Mouse (Mus musculus): ENCODE results near the gene Ntrk1.
"Not testable (repeated sequence)": the region's sequence is repeated elsewhere in the genome, so short reads cannot be mapped to it uniquely, and the experiment has no call there.

Ntrk1 gene

DNA sequence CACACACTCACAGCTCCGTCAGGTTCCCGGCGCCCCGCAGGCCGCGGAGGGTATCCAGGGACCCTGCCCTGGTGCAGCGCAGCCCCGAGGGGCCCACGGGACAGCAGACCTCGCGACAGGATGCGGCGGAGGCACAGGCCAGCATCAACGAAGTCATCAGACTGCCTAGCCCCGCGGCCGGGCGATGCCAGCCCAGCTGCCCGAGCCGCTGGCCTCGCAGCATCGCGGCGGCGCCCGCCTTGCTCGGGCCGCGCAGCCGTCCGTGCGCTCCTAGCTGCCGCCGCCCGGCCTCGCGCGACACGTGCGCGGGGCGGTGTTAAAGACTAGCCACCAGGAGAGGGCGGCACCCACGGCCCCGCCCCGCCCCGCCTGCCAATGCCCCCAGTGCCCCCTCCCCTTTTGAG lies at the start of gene Ntrk1:
TSS of gene Ntrk1 (minus strand) at position 241 of the 404 bp plus-strand sequence.
- no peak for DNase-seq (ENCODE audit: extremely low read depth, insufficient read length, low spot score)

- DNase-seq (ENCODE audit: extremely low read depth, insufficient read length, low spot score), result no peak
Measured at GRCm38 (mm10) chr3:87840858-87841257, 45.9 kb upstream of the Ntrk1 start.

DNA sequence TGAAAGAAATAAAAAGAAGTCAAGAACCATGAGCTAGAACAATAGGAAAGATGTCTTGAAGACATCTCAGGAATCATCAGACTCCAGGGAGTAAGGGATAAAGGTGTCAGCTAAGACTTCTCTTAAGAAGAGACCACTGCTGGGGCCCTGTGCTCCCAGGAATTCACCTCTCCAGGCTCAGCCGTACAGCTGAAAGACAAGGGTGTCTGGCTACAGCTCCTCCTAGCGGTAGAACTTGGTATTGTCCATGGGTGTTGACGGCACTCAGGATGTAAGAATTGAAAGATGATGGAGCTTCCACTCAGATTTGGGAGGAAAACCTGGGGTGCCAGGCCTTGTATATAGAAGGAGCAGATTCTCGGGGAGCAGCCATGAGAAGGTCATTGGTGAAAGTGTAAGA lies 43.7 kb upstream of the Ntrk1 start:
- no peak for DNase-seq (ENCODE audit: extremely low read depth, insufficient read length, low spot score)

DNA sequence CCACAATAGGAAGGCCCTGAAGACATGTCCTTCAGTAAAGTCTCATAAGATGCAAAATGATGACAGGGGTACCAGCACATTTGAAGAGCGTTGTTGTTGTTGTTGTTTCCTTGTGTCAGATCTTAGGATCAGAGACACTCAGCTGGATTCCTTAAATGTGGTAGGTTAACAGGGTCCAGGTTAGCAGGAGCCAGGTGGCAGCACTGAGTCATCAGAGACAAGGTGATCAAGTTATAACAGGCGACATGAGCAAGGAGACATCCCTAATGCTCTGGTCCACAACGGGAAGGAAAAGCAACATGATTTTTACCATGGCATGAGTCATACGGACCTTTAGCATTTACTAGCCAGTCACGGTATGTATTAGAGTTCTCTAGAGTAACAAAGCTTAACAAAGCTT lies 38.5 kb upstream of the Ntrk1 start:
- DNase-seq (ENCODE audit: extremely low read depth, insufficient read length, low spot score), result no peak

- DNase-seq (ENCODE audit: extremely low read depth, insufficient read length, low spot score), result no peak
Measured at GRCm38 (mm10) chr3:87832109-87832859, 37.3 kb upstream of the Ntrk1 start.

- no peak for DNase-seq (ENCODE audit: extremely low read depth, insufficient read length, low spot score)
Measured at GRCm38 (mm10) chr3:87829025-87829424, 34.1 kb upstream of the Ntrk1 start.

- DNase-seq (ENCODE audit: extremely low read depth, insufficient read length, low spot score), result no peak
Measured at GRCm38 (mm10) chr3:87828435-87828834, 33.5 kb upstream of the Ntrk1 start.

GRCm38 (mm10) chr3:87824206-87824605 lies 29.2 kb upstream of the Ntrk1 start, which contains the start of gene Pear1:
Pear1 (minus strand) TSS chr3:87824306.
- not testable (repeated sequence) for DNase-seq (ENCODE audit: extremely low read depth, insufficient read length, low spot score)

DNA sequence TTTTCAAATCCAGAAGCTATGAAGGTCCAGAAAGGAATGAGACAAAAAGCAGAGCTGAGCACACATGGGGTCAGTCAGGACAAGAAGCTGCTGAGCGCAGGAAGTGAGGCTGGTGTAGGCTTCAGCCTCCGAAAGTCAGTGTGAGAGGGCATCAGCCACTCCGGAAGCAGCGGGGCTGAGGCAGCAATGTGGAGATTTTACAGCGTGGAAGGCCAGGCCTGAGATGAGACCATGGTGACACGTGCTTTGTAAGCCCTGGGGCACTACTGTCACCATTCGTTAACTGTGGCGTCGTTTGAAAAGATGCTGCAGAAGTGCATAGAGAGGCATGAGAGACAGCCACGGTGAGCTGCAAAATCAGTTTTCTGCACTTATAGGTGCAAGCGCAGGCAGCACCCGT lies 23.3 kb upstream of the Ntrk1 start:
- DNase-seq (ENCODE audit: extremely low read depth, insufficient read length, low spot score), result no peak

GRCm38 (mm10) chr3:87816646-87817093 lies 21.7 kb upstream of the Ntrk1 start:
- peak; percentile 69 for DNase-seq (ENCODE audit: extremely low read depth, insufficient read length, low spot score)

DNA sequence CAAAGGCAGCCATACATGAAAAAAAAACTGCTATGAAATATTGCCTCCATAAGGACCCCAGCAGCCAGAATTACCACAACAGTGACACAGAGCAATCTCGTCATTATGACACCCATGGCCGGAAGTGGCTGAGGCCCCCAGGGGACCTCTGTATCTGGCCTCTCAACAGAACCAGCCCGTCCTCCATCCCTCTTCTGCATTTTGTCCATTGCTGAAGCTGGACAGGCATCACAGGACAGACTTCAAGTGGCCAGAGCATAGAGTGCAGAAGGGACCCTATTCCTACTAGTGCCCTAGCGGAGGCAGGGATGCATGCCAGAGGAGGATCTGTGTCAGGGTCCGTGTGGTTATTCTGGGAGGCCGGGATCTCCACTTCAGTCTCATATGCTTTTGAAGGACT lies 21.2 kb upstream of the Ntrk1 start:
- DNase-seq (ENCODE audit: extremely low read depth, insufficient read length, low spot score), result no peak

- DNase-seq (ENCODE audit: extremely low read depth, insufficient read length, low spot score), result no peak
Measured at GRCm38 (mm10) chr3:87812873-87813272, 17.9 kb upstream of the Ntrk1 start.

DNA sequence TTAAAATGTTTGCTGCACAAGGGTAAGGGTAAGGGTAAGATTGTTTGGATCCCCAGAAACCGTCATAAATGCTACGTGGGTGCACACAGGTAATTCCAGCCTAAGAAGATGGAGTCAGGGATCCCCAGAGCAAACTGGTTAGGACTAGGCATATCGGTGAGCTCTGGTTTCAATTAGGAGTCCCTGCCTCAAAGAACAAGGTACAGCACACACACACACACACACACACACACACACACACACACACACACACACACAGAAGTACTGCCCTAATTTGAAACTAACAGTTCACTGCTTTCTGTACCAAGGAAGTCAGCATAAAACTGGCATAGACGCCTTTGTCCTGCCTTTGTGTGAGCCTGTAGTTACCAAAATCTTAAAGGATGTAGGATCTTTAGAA lies 17.5 kb upstream of the Ntrk1 start:
- DNase-seq (ENCODE audit: extremely low read depth, insufficient read length, low spot score), result no peak

GRCm38 (mm10) chr3:87811297-87811696 lies 16.3 kb upstream of the Ntrk1 start:
- DNase-seq (ENCODE audit: extremely low read depth, insufficient read length, low spot score), result no peak

GRCm38 (mm10) chr3:87809322-87809962 lies 14.5 kb upstream of the Ntrk1 start:
- DNase-seq (ENCODE audit: extremely low read depth, insufficient read length, low spot score), result no peak

DNA sequence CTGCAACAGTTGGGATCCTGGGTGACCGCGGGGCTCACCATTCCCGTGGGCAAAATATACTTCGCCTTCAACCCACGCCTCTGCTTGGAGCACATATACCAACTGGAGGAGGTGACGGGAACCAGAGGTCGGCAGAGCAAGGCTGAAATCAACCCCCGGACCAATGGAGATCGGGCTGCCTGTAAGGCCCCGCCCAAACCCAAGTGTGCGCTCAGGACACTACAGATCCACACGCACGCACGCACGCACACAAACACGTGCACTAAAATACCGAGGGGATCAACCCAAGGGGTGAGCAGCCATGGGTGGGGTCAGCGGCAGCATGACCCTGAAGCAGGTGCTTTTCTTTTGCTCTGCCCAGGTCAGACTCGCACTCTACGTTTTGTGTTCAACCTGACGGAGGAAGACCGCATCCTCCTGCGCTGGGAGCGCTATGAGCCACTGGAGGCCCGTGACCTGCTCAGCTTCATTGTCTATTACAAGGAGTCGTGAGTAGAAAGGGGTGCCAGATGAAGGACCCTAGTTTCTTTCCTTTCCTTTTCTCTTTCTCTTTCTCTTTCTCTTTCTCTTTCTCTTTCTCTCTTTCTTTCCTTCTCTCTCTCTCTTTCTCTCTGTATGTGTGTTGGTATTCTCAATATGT lies 9.2 kb upstream of the Ntrk1 start:
- DNase-seq (ENCODE audit: extremely low read depth, insufficient read length, low spot score), result no peak

DNA sequence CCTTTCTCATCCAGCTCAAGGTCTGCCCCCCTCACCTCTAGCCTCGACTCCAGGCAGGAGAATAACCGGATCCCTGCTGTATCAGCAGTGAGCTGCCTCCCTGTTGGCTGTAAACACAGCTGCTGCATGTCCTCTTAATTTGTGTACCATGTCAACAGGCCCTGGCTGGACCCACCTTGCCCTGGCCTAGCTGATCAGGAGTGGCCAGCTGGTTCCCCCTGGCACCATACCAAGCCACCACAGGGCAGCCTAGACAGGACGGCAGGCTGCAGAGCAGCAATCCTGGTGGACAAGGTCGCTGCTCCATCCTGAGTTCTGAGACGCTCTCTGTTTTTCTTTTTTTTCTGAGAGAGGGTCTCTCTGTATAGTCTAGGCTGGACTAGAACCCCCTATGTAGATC lies 6.7 kb upstream of the Ntrk1 start:
- DNase-seq (ENCODE audit: extremely low read depth, insufficient read length, low spot score), result no peak

GRCm38 (mm10) chr3:87796736-87797334 lies 1.9 kb upstream of the Ntrk1 start, which contains the start of gene Insrr:
Insrr (plus strand) TSS chr3:87796951.
- DNase-seq (ENCODE audit: extremely low read depth, insufficient read length, low spot score), result no peak

DNA sequence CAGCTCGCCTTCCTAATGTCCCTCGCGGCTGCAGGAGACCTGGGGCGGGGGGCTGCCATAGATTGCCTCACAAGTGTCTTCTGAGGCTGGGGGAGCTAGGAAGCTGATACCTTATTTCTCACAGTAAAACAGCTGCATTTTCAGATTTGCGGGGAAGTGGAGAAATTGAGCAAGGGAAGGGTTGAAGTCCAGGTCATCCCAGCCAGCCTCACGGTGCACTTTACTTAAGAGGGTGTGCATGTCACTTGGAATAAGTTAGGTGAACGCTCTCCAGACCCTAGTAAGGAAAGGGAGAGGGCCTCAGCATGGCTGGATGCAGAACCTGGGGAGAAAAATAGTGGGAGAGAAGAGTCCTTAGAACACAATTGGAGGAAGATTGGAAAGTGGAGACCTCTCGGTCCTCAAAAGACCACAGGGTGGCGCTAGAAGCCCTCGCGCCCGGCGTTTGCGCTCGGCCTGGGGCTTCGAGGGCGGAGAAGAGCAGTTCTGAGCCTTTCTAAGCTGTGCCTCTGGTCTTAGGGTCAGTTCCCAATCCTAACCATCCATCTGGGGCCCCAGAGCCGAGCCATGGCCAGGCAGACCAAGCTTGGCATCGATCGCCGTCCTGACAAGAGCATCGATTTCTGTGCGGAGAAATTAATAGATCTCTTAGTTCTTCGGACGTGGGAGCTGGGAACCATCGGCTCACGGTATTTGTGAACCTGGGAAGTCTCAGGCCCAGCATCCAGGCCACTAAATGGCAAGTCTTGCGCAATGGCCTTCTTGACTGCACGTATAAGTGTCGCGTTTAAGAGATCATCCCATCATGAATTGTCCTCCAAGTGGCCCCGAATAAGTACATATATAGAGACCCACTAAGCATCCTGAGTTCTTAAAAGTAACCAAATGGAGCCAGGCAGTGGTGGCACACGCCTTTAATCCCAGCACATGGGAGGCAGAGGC lies 645 bp upstream of the Ntrk1 start:
- no peak for DNase-seq (ENCODE audit: extremely low read depth, insufficient read length, low spot score)

DNA sequence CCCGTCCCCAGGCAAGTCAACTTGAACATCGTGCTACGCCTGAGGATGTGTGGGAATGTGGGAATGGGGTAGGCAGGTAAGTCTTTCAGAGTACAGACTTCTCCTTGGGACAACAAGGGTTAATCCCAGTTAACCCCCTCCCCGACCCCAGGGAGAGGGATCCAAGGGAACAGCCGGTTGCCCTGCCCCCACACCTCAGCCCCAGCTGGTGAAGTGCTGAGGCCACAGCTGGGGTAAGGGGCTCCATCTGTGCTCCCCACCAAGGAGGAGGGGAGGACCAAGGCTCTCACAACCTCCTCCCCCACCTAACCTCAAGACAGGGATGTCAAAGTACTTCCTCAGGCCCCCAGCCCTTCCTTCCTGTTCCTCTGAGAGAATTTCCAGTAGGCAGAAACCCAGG lies 5.2 kb downstream of the Ntrk1 start:
- DNase-seq (ENCODE audit: extremely low read depth, insufficient read length, low spot score), result no peak
